Mouse (Mus musculus) ES-E14 (cell line): ENCODE measurements at regions not wholly inside any gene's neighbourhood (a gene's known extent, or its start where the extent isn't known, plus 50 kb on each side); places are given as distances from the start of the nearest gene placed in this dataset.

Experiments used
- DNase-seq: peaks from one replicate; pipeline ENCODE4 v3.0.0-alpha.2; 2013; ENCODE audit warnings: low read depth, low spot score
- H3K27ac ChIP-seq: 2 replicates; pipeline ENCODE4 v1.5.1; 2012; ENCODE audit warnings: low read depth, mild to moderate bottlenecking, low read length, moderate library complexity, mixed read lengths; ENCODE audit not compliant: poor library complexity, insufficient read depth, severe bottlenecking
- H3K36me3 ChIP-seq: 2 replicates; pipeline ENCODE4 v1.6.1; 2012; ENCODE audit warnings: mild to moderate bottlenecking, low read length, moderate library complexity, mixed read lengths; ENCODE audit not compliant: control insufficient read depth, poor library complexity, insufficient read depth, severe bottlenecking
- H3K4me1 ChIP-seq, 2 experiments: fragments of 150-350 bp in 1 of 2; sonication (generic) in 1 of 2; 2 replicates each; pipeline ENCODE4 v1.6.1; 2012; ENCODE audit warnings: low read length in 2 of 2, mild to moderate bottlenecking in 1 of 2, mixed read lengths in 1 of 2; ENCODE audit not compliant: control insufficient read depth in 2 of 2, insufficient read depth in 2 of 2, poor library complexity in 1 of 2
- H3K4me3 ChIP-seq, 2 experiments: fragments of 150-350 bp in 1 of 2; sonication (generic) in 1 of 2; 2 replicates each; pipeline ENCODE4 v1.5.1; 2012; ENCODE audit warnings: low read length in 2 of 2, low read depth in 1 of 2, mild to moderate bottlenecking in 1 of 2, mixed read lengths in 1 of 2; ENCODE audit not compliant: insufficient read depth in 1 of 2, poor library complexity in 1 of 2, severe bottlenecking in 1 of 2
- H3K9ac ChIP-seq: 2 replicates; pipeline ENCODE4 v1.6.1; 2012; ENCODE audit warnings: low read depth, mild to moderate bottlenecking, low read length, mixed read lengths; ENCODE audit not compliant: poor library complexity, insufficient read depth, severe bottlenecking
- H3K9me3 ChIP-seq: fragments of 150-350 bp; sonication (generic); 2 replicates; pipeline ENCODE4 v1.6.1; 2012; ENCODE audit warnings: low read depth, mild to moderate bottlenecking, low read length; ENCODE audit not compliant: control insufficient read depth, insufficient read depth
- CHD2 ChIP-seq: IDR thresholded peaks from 2 replicates; pipeline ENCODE4 v1.6.1; 2014; ENCODE audit warnings: mild to moderate bottlenecking, low read depth, low read length, inconsistent platforms
- HCFC1 ChIP-seq: IDR thresholded peaks from 2 replicates; pipeline ENCODE4 v1.6.1; 2012; ENCODE audit warnings: low read length, inconsistent platforms, borderline replicate concordance; ENCODE audit not compliant: insufficient read depth
- MAFK ChIP-seq: IDR thresholded peaks from 2 replicates; pipeline ENCODE4 v1.6.1; 2014; ENCODE audit warnings: mild to moderate bottlenecking, low read depth, low read length, inconsistent platforms; ENCODE audit not compliant: insufficient read depth
- ZC3H11A ChIP-seq: IDR thresholded peaks from 2 replicates; pipeline ENCODE4 v1.6.1; 2012; ENCODE audit warnings: low read depth, mild to moderate bottlenecking, inconsistent platforms, low read length, borderline replicate concordance
- ZNF384 ChIP-seq: IDR thresholded peaks from 2 replicates; pipeline ENCODE4 v1.6.1; 2012; ENCODE audit warnings: low read depth, low read length, inconsistent platforms
- in situ Hi-C, 2 experiments: fragments of 600-800 bp; cut with MboI; formaldehyde crosslinking; loops; one replicate each; pipeline ENCODE4 v1.15.1; 2025; ENCODE audit warnings: low sequenced_read_pairs in 2 of 2, inconsistent platforms in 1 of 2; ENCODE audit not compliant: unreplicated experiment in 2 of 2

GRCm38 (mm10) chr8:89658998-89659944 lies 615.3 kb upstream of the Sall1 start:
- in situ Hi-C loops = no loop called here
- no peaks in the 10 kb centered on the region for H3K4me1 ChIP-seq
- no peak overlapping the region for H3K4me3 ChIP-seq
- no peak overlapping the region for H3K27ac ChIP-seq
- H3K9me3 ChIP-seq = no peaks in the 10 kb centered on the region
- DNase-seq = no peak
- no peak for TF ChIP-seq ZNF384
- TF ChIP-seq HCFC1 = no peak
- TF ChIP-seq ZC3H11A = no peak
- TF ChIP-seq CHD2 = no peak
- no peak for TF ChIP-seq MAFK
- H3K36me3 ChIP-seq = no peaks in the 10 kb centered on the region
- no peak overlapping the region for H3K9ac ChIP-seq

GRCm38 (mm10) chr8:89655369-89655768 lies 611.4 kb upstream of the Sall1 start:
- no peak overlapping the region for H3K4me3 ChIP-seq
- in situ Hi-C loops = no loop called here
- no peaks in the 10 kb centered on the region for H3K4me1 ChIP-seq
- DNase-seq = no peak
- no peak overlapping the region for H3K9ac ChIP-seq
- H3K36me3 ChIP-seq = no peaks in the 10 kb centered on the region
- no peaks in the 10 kb centered on the region for H3K9me3 ChIP-seq
- no peak for TF ChIP-seq MAFK
- TF ChIP-seq ZNF384 = no peak
- no peak for TF ChIP-seq ZC3H11A
- no peak for TF ChIP-seq HCFC1
- no peak for TF ChIP-seq CHD2
- no peak overlapping the region for H3K27ac ChIP-seq

- DNase-seq = no peak
- Histone ChIP-seq H3K9ac (no peak overlapping the region), H3K36me3 (no peaks in the 10 kb centered on the region), H3K27ac (no peak overlapping the region), H3K9me3 (no peaks in the 10 kb centered on the region), H3K4me3 (no peak overlapping the region), H3K4me1 (no peaks in the 10 kb centered on the region)
- in situ Hi-C loops = no loop called here
- TF ChIP-seq CHD2 (no peak), ZNF384 (no peak), ZC3H11A (no peak), MAFK (no peak), HCFC1 (no peak)
Measured at GRCm38 (mm10) chr8:89649207-89649890, 605.4 kb upstream of the Sall1 start.

DNA sequence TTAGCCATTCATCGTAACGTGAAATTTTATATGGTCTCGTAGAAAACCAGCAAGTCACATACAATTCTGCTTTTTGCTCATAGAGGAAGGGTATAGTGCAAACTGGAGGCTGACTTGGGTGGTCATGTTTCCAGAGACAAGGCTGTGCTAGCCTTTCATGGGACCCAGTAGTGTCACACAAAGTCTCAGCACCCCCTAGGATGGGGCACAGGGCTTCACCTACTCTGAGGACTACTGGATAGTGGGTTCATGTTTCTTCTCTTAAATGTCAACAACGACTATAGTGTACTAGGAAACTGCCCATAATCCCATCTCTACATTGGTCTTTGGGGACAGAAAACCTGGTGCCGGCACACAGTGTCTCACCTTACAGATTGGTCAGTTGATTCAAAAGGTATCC lies 603.0 kb upstream of the Sall1 start:
- Histone ChIP-seq H3K9ac (no peak overlapping the region), H3K9me3 (no peaks in the 10 kb centered on the region), H3K4me3 (no peak overlapping the region), H3K27ac (no peak overlapping the region), H3K4me1 (no peaks in the 10 kb centered on the region), H3K36me3 (no peaks in the 10 kb centered on the region)
- in situ Hi-C loops = no loop called here
- DNase-seq = no peak
- TF ChIP-seq HCFC1 = no peak
- no peak for TF ChIP-seq CHD2
- TF ChIP-seq ZNF384 = no peak
- no peak for TF ChIP-seq ZC3H11A
- no peak for TF ChIP-seq MAFK
